Mouse (Mus musculus) stomach, embryonic 16.5 days (tissue): ENCODE measurements around the gene Usp7. TPM values are rescaled to one million over a fixed set of nuclear protein-coding genes. Genes with fewer than 3 reads are reported as not detected.
"Not testable (repeated sequence)": the region's sequence is repeated elsewhere in the genome, so short reads cannot be mapped to it uniquely, and the experiment has no call there.

Source experiments
- ATAC-seq: fragments of 200-750 bp; cut with Nextera tagmentation; 2 replicates; pipeline ENCODE4 v1.8.0; 2017; ENCODE audit warnings: moderate number of reproducible peaks, moderate TSS enrichment; ENCODE audit not compliant: insufficient read depth, low FRiP score
- H3K27ac ChIP-seq: fragments of 300-500 bp; sonication (generic); 2 replicates; pipeline ENCODE4 v1.5.1; 2014; ENCODE audit warnings: low read length
- H3K27me3 ChIP-seq: fragments of 300-500 bp; sonication (generic); 2 replicates; pipeline ENCODE4 v1.6.1; 2014; ENCODE audit warnings: low read length, control low read depth, mixed read lengths; ENCODE audit not compliant: control insufficient read depth, insufficient read depth
- H3K36me3 ChIP-seq: fragments of 300-500 bp; sonication (generic); 2 replicates; pipeline ENCODE4 v1.6.1; 2014; ENCODE audit warnings: low read length; ENCODE audit not compliant: control insufficient read depth, insufficient read depth
- H3K4me1 ChIP-seq: fragments of 300-500 bp; sonication (generic); 2 replicates; pipeline ENCODE4 v1.6.1; 2014; ENCODE audit warnings: low read length, control low read depth, mixed read lengths; ENCODE audit not compliant: control insufficient read depth, insufficient read depth
- H3K4me2 ChIP-seq: fragments of 300-500 bp; sonication (generic); 2 replicates; pipeline ENCODE4 v1.6.1; 2014; ENCODE audit warnings: low read depth, low read length, mixed read lengths
- H3K4me3 ChIP-seq: fragments of 300-500 bp; sonication (generic); replicated peaks from 2 replicates; pipeline ENCODE4 v1.5.1; 2014; ENCODE audit warnings: mild to moderate bottlenecking, low read length
- H3K9ac ChIP-seq: fragments of 300-500 bp; sonication (generic); 2 replicates; pipeline ENCODE4 v1.6.1; 2014; ENCODE audit warnings: low read length
- H3K9me3 ChIP-seq: fragments of 300-500 bp; sonication (generic); replicated peaks from 2 replicates; pipeline ENCODE4 v1.6.1; 2016; ENCODE audit warnings: low read length, control low read depth; ENCODE audit not compliant: control insufficient read depth
- WGBS: fragments of 180-500 bp; shearing (Covaris S2); extraction: QIAGEN DNeasy Blood & Tissue Kit; methylation state at CpG from one replicate; pipeline ENCODE4 v1.1.7; 2014; 5-methylcytosine and 5-hydroxymethylcytosine counted together
- polyA plus RNA-seq: library from polyadenylated mRNA; unstranded; fragments of >200 nt; fragmentation: Nextera tagmentation; extraction: Ambion mirVana; gene quantifications from 2 replicates; pipeline ENCODE4 v1.2.1, GENCODE M21; 2015

Usp7 gene
- polyA plus RNA-seq, 1 experiment from 2014 or later, result 24.4 TPM

DNA sequence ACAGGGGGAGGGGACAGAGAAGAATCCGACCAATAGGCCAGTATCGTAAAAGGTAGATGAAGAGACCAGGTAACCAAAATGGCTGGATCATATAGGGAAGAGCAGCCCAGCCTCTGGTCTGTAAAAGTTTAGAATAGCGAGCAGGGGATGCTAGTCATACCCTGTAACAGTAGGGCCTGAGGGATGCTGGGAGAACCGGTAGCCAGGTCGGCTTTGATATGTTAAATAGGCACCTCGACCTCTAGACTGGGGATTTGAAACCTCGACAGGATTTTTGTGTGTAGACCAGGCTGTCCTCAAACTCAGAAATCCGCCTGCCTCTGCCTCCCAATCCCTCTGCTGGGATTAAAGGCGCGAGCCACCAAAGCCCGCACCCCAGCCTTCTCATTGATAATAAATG is 15.5 kb downstream of the Usp7 start:
- Histone ChIP-seq H3K36me3 (no peaks in the 10 kb centered on the region), H3K27ac (no peak overlapping the region), H3K4me1 (no peaks in the 10 kb centered on the region), H3K4me3 (no peak overlapping the region), H3K9ac (no peak overlapping the region), H3K9me3 (no peaks in the 10 kb centered on the region), H3K4me2 (no peak overlapping the region), H3K27me3 (no peaks in the 10 kb centered on the region)
- WGBS, result 84% methylated on average over 11 of the region's 11 CpGs
- ATAC-seq, result no peak

DNA sequence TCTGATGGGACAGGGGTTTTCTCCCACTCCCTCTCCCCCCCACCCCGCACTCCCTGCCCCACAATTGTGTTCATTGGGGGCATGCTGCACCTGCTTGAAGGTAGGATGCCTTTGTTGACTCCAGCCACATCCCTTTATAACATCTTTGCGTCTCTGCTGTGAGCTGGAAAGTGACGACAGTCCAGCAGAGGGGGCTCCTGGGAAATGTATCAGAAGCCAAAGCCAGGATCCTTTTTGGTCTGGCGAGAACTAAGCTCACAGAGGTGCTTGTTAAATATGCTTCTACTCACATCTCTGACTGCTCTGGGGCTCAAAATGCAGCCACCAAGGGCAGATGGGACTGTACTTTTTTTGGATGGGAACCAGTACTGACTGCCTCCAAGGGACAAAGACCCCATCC is 21.0 kb downstream of the Usp7 start:
- Histone ChIP-seq H3K9ac (no peak overlapping the region), H3K36me3 (no peaks in the 10 kb centered on the region), H3K27me3 (no peaks in the 10 kb centered on the region), H3K4me2 (no peak overlapping the region), H3K4me3 (no peak overlapping the region), H3K9me3 (no peaks in the 10 kb centered on the region), H3K27ac (no peak overlapping the region), H3K4me1 (no peaks in the 10 kb centered on the region; the same call in 1 of the 2 replicates)
- no peak for ATAC-seq
- 40% methylated on average over 4 of the region's 4 CpGs for WGBS

DNA sequence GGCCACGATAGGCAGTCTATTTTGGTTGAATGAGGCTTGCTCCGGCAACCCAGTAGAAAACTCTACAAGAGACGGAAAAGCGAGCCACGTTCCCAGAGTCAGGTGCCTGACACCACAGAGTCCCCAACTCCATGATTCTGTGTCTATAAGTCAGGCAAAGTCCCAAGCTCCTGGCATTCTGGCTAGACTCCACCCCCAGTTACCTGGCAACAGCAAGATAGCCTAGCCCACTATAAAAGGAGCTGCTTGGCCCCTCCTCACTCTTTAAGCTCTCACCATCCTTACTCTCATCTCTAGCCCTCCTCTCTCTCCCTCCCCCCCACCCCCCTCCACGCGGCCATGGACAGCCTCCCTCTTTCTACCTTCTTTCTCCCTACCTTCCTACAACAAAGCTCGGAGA is 21.8 kb downstream of the Usp7 start:
- H3K9me3 ChIP-seq, ATAC-seq, H3K9ac ChIP-seq, H3K27me3 ChIP-seq, H3K27ac ChIP-seq, H3K36me3 ChIP-seq, H3K4me3 ChIP-seq, H3K4me2 ChIP-seq, H3K4me1 ChIP-seq: not testable (repeated sequence)
- WGBS, result 42% methylated on average over 8 of the region's 8 CpGs

DNA sequence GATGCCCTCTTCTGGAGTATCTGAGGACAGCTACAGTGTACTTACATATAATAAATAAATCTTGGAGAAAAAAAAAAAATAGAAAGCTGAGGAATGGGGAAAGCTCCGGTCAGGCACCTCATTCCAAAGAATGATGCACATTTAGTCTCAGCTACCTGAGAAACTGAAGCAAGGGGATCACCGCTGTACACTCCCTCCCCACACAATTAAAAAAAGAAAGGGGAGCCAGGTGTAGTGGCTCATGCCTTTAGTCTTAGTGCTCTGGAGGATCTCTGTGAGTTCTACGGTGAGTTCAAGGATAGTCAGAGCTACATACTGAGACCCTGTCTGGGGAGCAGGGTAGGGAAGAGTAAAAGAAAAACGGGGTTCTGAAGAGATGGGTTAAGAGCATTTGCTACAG is 22.6 kb downstream of the Usp7 start:
- Histone ChIP-seq H3K27ac (no peak overlapping the region), H3K4me3 (no peak overlapping the region), H3K9me3 (no peaks in the 10 kb centered on the region), H3K4me2 (no peak overlapping the region), H3K9ac (no peak overlapping the region), H3K36me3 (no peaks in the 10 kb centered on the region), H3K27me3 (no peaks in the 10 kb centered on the region), H3K4me1 (no peaks in the 10 kb centered on the region; the same call in 1 of the 2 replicates)
- WGBS, result 48% methylated on average over 4 of the region's 4 CpGs
- ATAC-seq, result no peak

DNA sequence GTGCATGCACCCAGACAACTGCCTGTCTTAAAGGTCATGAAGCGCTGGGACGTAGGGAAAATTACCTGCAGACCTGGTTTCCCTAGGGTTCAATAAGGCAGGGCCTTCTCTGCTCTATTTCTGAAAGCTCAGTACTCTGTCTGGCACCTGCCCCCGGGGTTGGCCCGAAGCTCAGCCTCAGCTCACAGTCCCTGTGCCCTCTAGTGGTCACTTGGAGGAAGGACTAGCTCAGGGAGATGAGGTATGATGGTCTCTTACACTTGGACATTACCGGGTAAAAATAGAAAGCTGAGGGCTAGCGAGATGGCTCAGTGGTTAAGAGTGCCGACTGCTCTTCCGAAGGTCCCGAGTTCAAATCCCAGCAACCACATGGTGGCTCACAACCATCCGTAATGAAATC is 23.0 kb downstream of the Usp7 start:
- Histone ChIP-seq H3K27ac (no peak overlapping the region; the same call in 1 of the 2 replicates), H3K36me3 (no peaks in the 10 kb centered on the region), H3K4me2 (no peak overlapping the region), H3K4me1 (no peaks in the 10 kb centered on the region; the same call in 1 of the 2 replicates), H3K9me3 (no peaks in the 10 kb centered on the region), H3K27me3 (no peaks in the 10 kb centered on the region), H3K4me3 (no peak overlapping the region), H3K9ac (no peak overlapping the region)
- ATAC-seq, result peak; percentile 77; the same call in 1 of the 2 replicates
- 17% methylated on average over 10 of the region's 10 CpGs for WGBS

DNA sequence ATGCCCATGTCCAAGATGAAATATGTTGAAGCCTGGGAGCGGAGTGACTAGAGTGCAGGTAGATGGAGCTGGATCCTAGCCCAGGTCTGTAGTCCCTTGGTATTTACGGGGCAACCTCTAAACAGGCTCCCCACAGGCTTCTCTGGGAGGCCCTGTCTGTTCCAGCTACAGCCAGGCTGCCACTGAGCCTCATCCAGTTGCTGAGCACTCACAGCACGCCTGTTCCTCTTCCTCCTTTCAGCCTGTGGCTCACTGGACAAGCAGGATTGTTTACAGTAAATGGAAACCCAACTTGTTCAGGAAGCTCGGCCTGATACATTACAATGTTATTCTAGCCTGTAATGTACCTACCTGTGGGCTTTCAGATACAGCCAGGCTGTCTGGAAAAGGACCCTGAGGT is 23.5 kb downstream of the Usp7 start:
- Histone ChIP-seq H3K4me1 (no peaks in the 10 kb centered on the region; the same call in 1 of the 2 replicates), H3K4me3 (no peak overlapping the region), H3K36me3 (no peaks in the 10 kb centered on the region), H3K27me3 (no peaks in the 10 kb centered on the region), H3K27ac (no peak overlapping the region; the same call in 1 of the 2 replicates), H3K9ac (no peak overlapping the region), H3K9me3 (no peaks in the 10 kb centered on the region), H3K4me2 (no peak overlapping the region)
- WGBS, result 71% methylated on average over 4 of the region's 4 CpGs
- ATAC-seq, result no peak

DNA sequence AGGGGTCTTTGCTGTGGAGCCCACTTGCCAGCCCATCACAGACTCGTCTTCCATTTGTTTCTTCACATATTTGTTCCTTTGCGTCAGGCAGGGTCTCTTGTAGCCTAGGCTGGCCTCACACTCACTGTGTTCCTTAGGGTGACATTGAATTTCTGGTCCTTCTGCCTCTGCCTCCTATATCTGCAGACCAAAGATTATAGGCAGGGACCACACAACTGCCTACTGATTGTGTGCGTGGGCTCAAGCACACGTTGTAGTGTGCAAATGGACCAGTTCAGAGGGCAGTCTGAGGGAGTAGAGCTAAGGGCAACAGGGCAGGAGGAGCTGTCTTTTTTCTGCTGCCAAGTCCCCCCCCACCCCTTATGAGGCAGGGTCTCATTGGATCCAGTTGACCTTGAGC is 24.0 kb downstream of the Usp7 start:
- no peak overlapping the region for H3K9ac ChIP-seq
- H3K27me3 ChIP-seq, result no peaks in the 10 kb centered on the region
- no peak for ATAC-seq
- H3K4me2 ChIP-seq, result no peak overlapping the region
- no peaks in the 10 kb centered on the region for H3K9me3 ChIP-seq
- 86% methylated on average over 4 of the region's 4 CpGs for WGBS
- no peaks in the 10 kb centered on the region; the same call in 1 of the 2 replicates for H3K4me1 ChIP-seq
- no peak overlapping the region for H3K27ac ChIP-seq
- H3K4me3 ChIP-seq, result no peak overlapping the region
- H3K36me3 ChIP-seq, result no peaks in the 10 kb centered on the region

DNA sequence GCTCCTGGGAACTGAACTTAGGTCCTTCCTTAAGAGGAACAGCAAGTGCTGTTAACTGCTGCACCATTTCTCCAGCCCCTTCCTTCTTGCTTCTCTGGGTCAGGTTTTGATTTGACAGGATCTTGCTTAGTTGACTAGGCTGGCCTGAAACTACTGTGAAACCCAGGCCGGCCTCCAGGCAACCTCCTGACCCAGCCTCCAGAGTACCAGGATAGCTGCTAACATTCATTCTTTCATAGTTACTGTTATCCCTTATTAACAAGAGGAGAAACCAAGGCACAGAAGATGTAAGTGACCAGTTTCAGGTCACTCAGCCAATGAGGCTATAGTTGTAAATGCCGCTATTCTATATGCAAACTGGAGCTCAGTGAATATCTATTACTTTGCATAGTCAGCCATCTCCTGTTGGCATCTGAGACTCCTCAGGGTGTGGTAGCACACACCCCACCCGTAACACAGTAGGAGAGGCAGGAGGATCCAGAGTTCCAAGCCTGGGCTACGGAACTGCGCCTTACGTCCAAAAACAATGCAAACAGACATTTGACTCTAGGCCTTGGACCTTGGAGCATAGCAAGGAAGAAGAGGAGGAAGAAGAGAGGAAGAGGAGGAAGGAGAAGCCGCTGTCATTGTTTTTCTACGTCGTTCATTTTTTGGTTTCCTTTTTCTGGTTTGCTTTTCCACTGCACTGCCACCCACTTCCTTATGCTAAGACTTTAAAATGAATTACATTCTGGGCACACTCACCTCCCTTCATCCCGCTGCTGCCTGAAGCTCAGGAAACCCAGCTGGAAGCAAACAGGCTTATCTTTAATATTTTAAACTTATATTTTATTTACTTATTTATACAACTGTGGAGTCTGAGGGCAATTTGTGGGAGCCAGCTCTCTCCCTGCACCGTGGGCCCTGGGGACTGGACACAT is 24.7 kb downstream of the Usp7 start:
- Histone ChIP-seq H3K4me2 (no peak overlapping the region), H3K4me3 (no peak overlapping the region), H3K27ac (no peak overlapping the region), H3K36me3 (no peaks in the 10 kb centered on the region), H3K4me1 (no peaks in the 10 kb centered on the region; the same call in 1 of the 2 replicates), H3K9me3 (no peaks in the 10 kb centered on the region), H3K27me3 (no peaks in the 10 kb centered on the region), H3K9ac (no peak overlapping the region)
- 81% methylated on average over 11 of the region's 11 CpGs for WGBS
- ATAC-seq, result no peak

DNA sequence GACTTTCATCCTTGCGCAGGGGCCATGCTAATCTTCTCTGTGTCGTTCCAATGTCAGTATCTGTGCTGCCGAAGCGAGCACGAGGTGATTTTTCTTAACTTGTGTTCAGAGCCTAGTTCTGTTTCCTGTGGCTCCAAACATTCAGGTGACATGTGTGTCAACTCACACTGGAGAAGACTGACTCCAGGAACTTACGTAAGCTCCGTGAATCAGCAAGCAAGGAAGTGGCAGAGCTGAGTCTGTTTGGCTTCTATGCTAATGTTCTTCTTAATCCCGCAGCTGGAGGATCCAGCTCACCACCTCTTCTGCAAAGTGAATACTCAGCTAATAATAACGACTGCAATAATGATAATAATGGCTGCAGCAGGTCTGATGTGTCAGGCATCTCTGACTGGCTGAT is 25.9 kb downstream of the Usp7 start:
- WGBS, result 45% methylated on average over 9 of the region's 9 CpGs
- no peak for ATAC-seq
- Histone ChIP-seq H3K9me3 (no peaks in the 10 kb centered on the region), H3K27ac (no peak overlapping the region), H3K4me3 (no peak overlapping the region), H3K27me3 (no peaks in the 10 kb centered on the region), H3K36me3 (no peaks in the 10 kb centered on the region), H3K4me1 (no peaks in the 10 kb centered on the region; the same call in 1 of the 2 replicates), H3K9ac (no peak overlapping the region), H3K4me2 (no peak overlapping the region)
